Mouse (Mus musculus) liver, embryonic 16.5 days (tissue): ENCODE measurements around the gene Corin. TPM values are rescaled to one million over a fixed set of nuclear protein-coding genes. Genes with fewer than 3 reads are reported as not detected.

Source experiments
- ATAC-seq: fragments of 200-750 bp; cut with Nextera tagmentation; 2 replicates; pipeline ENCODE4 v1.8.0; 2017; ENCODE audit warnings: low read depth, mild to moderate bottlenecking, moderate number of reproducible peaks, moderate library complexity
- H3K27ac ChIP-seq: fragments of 300-500 bp; sonication (generic); 2 replicates; pipeline ENCODE4 v1.5.1; 2014; ENCODE audit warnings: mild to moderate bottlenecking, low read length
- H3K27me3 ChIP-seq: fragments of 300-500 bp; sonication (generic); 2 replicates; pipeline ENCODE4 v1.6.1; 2014; ENCODE audit warnings: low read depth, low read length, mixed read lengths; ENCODE audit not compliant: control insufficient read depth, insufficient read depth
- H3K36me3 ChIP-seq: fragments of 300-500 bp; sonication (generic); 2 replicates; pipeline ENCODE4 v1.6.1; 2014; ENCODE audit warnings: mild to moderate bottlenecking; ENCODE audit not compliant: control insufficient read depth, insufficient read depth
- H3K4me1 ChIP-seq: fragments of 300-500 bp; sonication (generic); 2 replicates; pipeline ENCODE4 v1.6.1; 2014; ENCODE audit warnings: low read depth, low read length, mixed read lengths; ENCODE audit not compliant: control insufficient read depth
- H3K4me2 ChIP-seq: fragments of 300-500 bp; sonication (generic); 2 replicates; pipeline ENCODE4 v1.6.1; 2014; ENCODE audit warnings: low read depth, low read length, mixed read lengths
- H3K4me3 ChIP-seq: fragments of 300-500 bp; sonication (generic); 2 replicates; pipeline ENCODE4 v1.5.1; 2014; ENCODE audit warnings: low read depth, mild to moderate bottlenecking, low read length
- H3K9ac ChIP-seq: fragments of 300-500 bp; sonication (generic); 2 replicates; pipeline ENCODE4 v1.6.1; 2014; ENCODE audit warnings: low read depth, low read length
- H3K9me3 ChIP-seq: fragments of 300-500 bp; sonication (generic); replicated peaks from 2 replicates; pipeline ENCODE4 v1.6.1; 2016; ENCODE audit warnings: low read length; ENCODE audit not compliant: control insufficient read depth
- WGBS: fragments of 180-500 bp; shearing (Covaris S2); extraction: QIAGEN DNeasy Blood & Tissue Kit; methylation state at CpG from one replicate; pipeline ENCODE4 v1.1.7; 2014; ENCODE audit not compliant: insufficient replicate concordance; 5-methylcytosine and 5-hydroxymethylcytosine counted together
- polyA plus RNA-seq: library from polyadenylated mRNA; unstranded; fragments of >200 nt; fragmentation: Nextera tagmentation; extraction: Ambion mirVana; gene quantifications from 2 replicates; pipeline ENCODE4 v1.2.1, GENCODE M21; 2015

Gene Corin
- polyA plus RNA-seq, 1 experiment from 2014 or later: 0.19 TPM

DNA sequence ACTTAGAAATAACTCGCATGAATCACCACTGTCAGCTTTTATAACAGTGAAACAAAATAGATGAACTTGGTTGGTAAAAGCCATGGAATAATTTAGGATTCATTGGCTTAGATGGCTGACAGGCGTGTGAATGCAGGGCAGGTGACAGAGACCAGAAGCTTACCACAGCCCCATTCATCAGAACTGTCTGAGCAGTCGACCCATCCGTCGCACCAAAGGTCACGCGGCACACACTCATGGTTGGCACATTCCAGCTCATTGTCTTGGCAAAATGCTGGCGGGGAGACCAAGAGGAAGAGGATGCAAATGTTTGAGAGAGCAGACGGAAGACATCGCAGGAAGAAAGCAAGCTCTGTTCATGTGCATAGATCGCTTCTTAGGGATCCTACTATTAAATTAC lies 173.6 kb downstream of the Corin start:
- no peaks in the 10 kb centered on the region for H3K27me3 ChIP-seq
- ATAC-seq: no peak
- no peak overlapping the region for H3K4me3 ChIP-seq
- no peak overlapping the region for H3K9ac ChIP-seq
- no peak overlapping the region for H3K4me2 ChIP-seq
- WGBS: 66% methylated on average over 11 of the region's 11 CpGs
- H3K36me3 ChIP-seq: no peaks in the 10 kb centered on the region
- no peaks in the 10 kb centered on the region for H3K9me3 ChIP-seq
- no peak overlapping the region for H3K27ac ChIP-seq
- H3K4me1 ChIP-seq: no peaks in the 10 kb centered on the region

DNA sequence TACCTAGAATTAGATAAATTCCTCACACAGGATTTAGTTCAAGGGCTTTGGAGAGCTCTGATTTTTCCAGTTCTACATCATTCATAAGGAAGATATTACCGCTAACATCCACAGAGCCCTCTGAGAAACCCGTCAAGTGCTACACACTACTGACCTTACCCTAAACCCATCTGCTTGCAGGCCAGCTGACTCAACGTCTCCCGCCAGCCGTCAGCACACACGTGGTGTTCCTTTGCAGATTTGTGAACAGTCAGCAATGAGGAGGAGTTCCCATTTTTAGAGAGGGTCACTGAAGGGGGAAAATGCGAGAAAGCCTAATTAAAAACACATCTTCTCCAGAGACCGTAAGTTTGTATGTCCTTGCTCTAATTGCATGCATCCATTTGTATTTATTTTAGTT lies 174.8 kb downstream of the Corin start:
- ATAC-seq: no peak
- H3K27me3 ChIP-seq: no peaks in the 10 kb centered on the region
- H3K36me3 ChIP-seq: no peaks in the 10 kb centered on the region
- H3K27ac ChIP-seq: no peak overlapping the region
- H3K9ac ChIP-seq: no peak overlapping the region
- no peaks in the 10 kb centered on the region for H3K9me3 ChIP-seq
- no peaks in the 10 kb centered on the region for H3K4me1 ChIP-seq
- no peak overlapping the region for H3K4me3 ChIP-seq
- WGBS: 55% methylated on average over 8 of the region's 8 CpGs
- H3K4me2 ChIP-seq: no peak overlapping the region

DNA sequence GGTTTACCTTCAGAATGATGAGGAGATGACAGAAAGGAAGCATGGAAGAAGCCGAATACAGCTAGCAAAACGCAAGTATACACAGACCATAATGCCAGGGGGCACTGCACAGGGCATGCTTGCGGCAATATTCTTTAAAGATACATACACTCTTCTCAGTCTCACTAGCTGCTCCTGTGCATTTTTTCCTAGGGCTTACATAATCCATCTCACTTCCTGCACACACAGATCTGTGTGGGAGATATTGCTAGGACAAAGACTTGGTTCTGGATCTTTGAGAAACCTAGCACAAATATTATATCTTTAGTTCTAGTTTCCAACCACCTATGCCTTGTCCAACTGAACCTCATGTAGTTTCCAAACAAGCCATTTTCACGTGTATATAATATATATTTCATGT lies 189.0 kb downstream of the Corin start:
- Histone ChIP-seq H3K4me3 (no peak overlapping the region), H3K36me3 (no peaks in the 10 kb centered on the region), H3K27me3 (no peaks in the 10 kb centered on the region), H3K9me3 (no peaks in the 10 kb centered on the region), H3K4me1 (no peaks in the 10 kb centered on the region), H3K4me2 (no peak overlapping the region), H3K27ac (no peak overlapping the region), H3K9ac (no peak overlapping the region)
- ATAC-seq: no peak
- 61% methylated on average over 4 of the region's 4 CpGs for WGBS

DNA sequence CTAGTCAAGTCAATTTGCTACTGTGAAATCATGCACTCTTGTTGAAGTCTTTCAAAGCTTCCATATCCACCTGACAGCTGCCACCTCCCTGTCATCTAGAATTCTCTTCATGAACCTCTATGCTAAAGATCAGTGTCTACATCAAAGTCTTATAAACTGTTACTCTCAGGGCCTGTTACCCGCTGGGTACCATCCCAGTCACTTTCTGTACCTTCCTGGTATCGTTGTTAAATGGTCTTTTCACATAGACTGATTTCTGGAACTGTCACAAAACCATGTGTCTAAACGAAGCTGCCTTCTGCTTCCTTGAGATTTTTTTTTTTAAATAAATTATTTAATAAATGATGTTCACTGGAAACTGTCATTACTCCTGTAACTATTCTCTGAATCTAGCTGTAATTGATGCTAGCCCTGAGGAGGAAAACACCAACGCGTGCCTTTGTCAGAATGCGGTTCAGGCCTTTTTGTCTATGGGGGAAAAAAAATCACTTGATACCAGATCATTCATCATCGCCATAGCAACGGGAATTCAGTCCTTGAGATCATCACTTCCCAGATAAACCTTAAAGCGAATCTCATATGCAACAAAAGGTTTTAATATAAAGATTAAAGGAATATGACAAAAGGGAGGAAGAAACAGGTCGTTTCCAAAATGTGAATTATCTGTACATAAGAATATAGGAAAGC lies 205.7 kb downstream of the Corin start:
- H3K9me3 ChIP-seq: no peaks in the 10 kb centered on the region
- no peaks in the 10 kb centered on the region for H3K36me3 ChIP-seq
- H3K4me3 ChIP-seq: no peak overlapping the region
- H3K4me1 ChIP-seq: no peaks in the 10 kb centered on the region
- no peak overlapping the region for H3K27ac ChIP-seq
- H3K9ac ChIP-seq: no peak overlapping the region
- 71% methylated on average over 10 of the region's 10 CpGs for WGBS
- no peaks in the 10 kb centered on the region for H3K27me3 ChIP-seq
- no peak overlapping the region for H3K4me2 ChIP-seq
- ATAC-seq: no peak

DNA sequence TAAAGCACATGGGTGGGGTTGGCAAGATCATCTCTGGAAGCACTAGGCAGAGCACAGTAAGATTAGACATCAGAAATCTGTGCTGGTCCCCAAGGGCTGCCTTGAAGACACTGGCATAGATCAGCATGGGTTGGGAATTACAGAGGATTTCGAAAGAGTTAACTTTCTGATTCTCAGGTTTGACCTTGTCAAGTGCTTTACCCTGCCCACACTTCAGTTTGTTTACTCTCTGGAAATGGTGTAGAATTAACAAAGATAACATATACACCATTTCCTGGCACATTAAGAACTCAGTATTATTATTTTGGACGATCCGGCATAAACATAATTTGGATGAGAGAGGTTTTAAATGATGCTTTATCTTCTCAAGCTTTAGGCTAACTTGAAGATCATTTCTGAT lies 219.2 kb downstream of the Corin start:
- no peaks in the 10 kb centered on the region for H3K9me3 ChIP-seq
- no peaks in the 10 kb centered on the region for H3K4me1 ChIP-seq
- no peak overlapping the region for H3K4me2 ChIP-seq
- no peak for ATAC-seq
- H3K27me3 ChIP-seq: no peaks in the 10 kb centered on the region
- peaks cover 4% of the 10 kb centered on the region for H3K36me3 ChIP-seq
- no peak overlapping the region for H3K4me3 ChIP-seq
- H3K9ac ChIP-seq: no peak overlapping the region
- 64% methylated on average over 3 of the region's 3 CpGs for WGBS
- no peak overlapping the region for H3K27ac ChIP-seq

DNA sequence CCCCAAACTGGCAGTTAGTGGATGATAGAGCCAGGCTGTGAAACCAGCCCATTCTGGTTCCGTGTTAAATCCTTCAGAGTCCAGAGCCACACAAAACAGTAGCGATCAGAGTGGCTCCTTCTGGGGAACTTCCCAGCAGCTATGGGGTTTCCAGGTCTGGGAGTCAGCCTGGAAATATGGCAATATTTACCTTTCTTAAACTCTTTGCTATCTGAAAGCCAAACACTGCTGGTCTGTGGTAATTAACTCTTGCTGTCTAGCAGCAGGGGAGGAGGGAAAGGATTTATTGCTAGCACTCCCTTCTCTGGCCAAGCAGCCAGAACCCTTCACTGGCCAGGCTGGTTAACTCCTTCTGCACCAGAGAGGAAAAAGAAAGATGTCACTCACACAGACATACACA lies 221.4 kb downstream of the Corin start:
- Histone ChIP-seq H3K36me3 (no peaks in the 10 kb centered on the region), H3K4me3 (no peak overlapping the region), H3K9me3 (no peaks in the 10 kb centered on the region), H3K27ac (no peak overlapping the region), H3K4me2 (no peak overlapping the region), H3K4me1 (no peaks in the 10 kb centered on the region), H3K27me3 (no peaks in the 10 kb centered on the region), H3K9ac (no peak overlapping the region)
- no peak for ATAC-seq
- 41% methylated on average over 2 of the region's 2 CpGs for WGBS

DNA sequence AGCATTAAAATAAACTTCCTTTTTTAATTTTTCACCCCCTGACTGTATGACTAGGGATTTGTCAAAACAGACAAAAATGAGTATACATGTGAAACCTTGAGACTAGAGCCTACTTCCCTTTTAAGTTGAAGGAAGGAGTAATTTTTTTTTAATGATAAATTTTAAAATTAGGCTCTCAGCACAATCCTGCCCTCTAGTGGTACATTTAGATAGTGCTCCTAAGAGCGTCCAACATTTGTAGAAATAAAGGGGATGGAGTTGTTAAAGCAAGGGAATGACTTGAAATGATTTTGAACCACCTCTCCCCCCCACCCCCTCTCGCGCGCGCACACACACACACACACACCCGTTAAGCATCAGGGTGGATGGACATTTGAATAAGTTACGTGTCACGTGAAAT lies 234.6 kb downstream of the Corin start:
- 58% methylated on average over 8 of the region's 8 CpGs for WGBS
- no peak for ATAC-seq

DNA sequence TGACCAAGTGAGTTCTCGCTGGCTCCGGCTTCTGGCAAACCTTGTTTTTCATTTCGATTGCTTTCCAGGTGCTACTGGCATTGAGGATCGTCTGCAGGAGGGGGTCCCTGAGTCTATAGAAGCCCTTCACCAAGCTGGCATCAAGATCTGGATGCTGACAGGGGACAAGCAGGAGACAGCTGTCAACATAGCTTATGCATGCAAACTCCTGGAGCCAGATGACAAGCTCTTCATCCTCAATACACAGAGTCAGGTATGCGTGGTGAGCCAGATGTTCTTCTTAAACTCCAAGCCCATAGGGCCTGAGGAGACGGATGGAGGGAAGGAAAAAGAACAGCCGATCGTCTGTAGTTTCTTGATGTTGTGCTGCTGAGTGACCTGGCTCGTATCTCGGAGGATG lies 235.1 kb downstream of the Corin start:
- H3K9me3 ChIP-seq: no peaks in the 10 kb centered on the region
- no peaks in the 10 kb centered on the region; the same call in none of the 2 replicates for H3K36me3 ChIP-seq
- no peak overlapping the region for H3K27ac ChIP-seq
- no peak overlapping the region for H3K4me3 ChIP-seq
- no peaks in the 10 kb centered on the region; the same call in 1 of the 2 replicates for H3K4me1 ChIP-seq
- ATAC-seq: no peak
- no peak overlapping the region for H3K4me2 ChIP-seq
- no peak overlapping the region for H3K9ac ChIP-seq
- no peaks in the 10 kb centered on the region for H3K27me3 ChIP-seq
- WGBS: 71% methylated on average over 10 of the region's 10 CpGs

More for the DNA sequence above, 234.6 kb downstream of the Corin start:
- Histone ChIP-seq H3K27ac (no peak overlapping the region), H3K27me3 (no peaks in the 10 kb centered on the region), H3K9me3 (no peaks in the 10 kb centered on the region), H3K4me2 (no peak overlapping the region), H3K36me3 (no peaks in the 10 kb centered on the region; the same call in none of the 2 replicates), H3K4me3 (no peak overlapping the region), H3K4me1 (no peaks in the 10 kb centered on the region; the same call in 1 of the 2 replicates), H3K9ac (no peak overlapping the region)

DNA sequence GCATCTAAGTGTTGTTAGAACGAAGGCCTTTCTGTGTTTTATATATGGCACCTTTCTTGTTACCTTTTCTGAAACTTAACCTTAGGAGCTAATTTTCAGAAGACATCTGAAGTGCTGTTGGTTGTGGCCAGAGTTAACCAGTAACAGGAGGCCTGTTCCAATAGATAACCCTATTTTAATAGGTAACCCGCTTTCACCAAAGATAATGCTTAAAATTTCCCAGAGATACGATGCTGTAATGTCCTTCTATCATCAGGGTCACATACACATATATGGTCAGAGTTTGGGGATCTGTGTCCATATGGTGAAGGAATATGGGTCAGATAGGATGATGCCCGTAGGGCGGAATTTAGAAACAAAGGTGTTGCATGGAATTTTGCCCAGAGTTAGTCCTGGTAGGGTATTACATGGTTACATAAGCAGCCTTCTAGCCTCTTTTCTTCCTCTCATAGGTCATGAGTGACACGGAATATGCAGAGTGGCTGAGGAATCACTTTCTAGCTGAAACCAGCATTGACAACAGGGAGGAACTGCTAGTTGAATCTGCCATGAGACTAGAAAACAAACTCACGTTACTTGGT lies 237.2 kb downstream of the Corin start:
- H3K4me1 ChIP-seq: no peaks in the 10 kb centered on the region; the same call in 1 of the 2 replicates
- H3K4me2 ChIP-seq: no peak overlapping the region
- no peaks in the 10 kb centered on the region for H3K27me3 ChIP-seq
- 55% methylated on average over 7 of the region's 7 CpGs for WGBS
- H3K4me3 ChIP-seq: no peak overlapping the region
- H3K9ac ChIP-seq: no peak overlapping the region
- no peak overlapping the region for H3K27ac ChIP-seq
- no peak for ATAC-seq
- H3K9me3 ChIP-seq: no peaks in the 10 kb centered on the region
- no peaks in the 10 kb centered on the region; the same call in none of the 2 replicates for H3K36me3 ChIP-seq
